Mouse (Mus musculus) limb, embryonic 15.5 days (tissue): Measurements from ENCODE around the gene Pigt. TPM values are rescaled to one million over a fixed set of nuclear protein-coding genes. Genes with fewer than 3 reads are reported as not detected.
A peak's percentile ranks its signal among the peaks of the same experiment; 100 is the strongest.

ENCODE experiments used
- ATAC-seq: fragments of 200-750 bp; cut with Nextera tagmentation; 2 replicates; pipeline ENCODE4 v1.8.0; 2017; ENCODE audit warnings: low read depth, moderate TSS enrichment; ENCODE audit not compliant: insufficient number of reproducible peaks, low FRiP score, low TSS enrichment
- H3K27ac ChIP-seq: fragments of 300-500 bp; sonication (generic); 2 replicates; pipeline ENCODE4 v1.5.1; 2015; ENCODE audit warnings: moderate library complexity, mild to moderate bottlenecking, inconsistent platforms
- H3K27me3 ChIP-seq: fragments of 300-500 bp; sonication (generic); 2 replicates; pipeline ENCODE4 v1.6.1; 2015; ENCODE audit warnings: inconsistent platforms
- H3K36me3 ChIP-seq: fragments of 300-500 bp; sonication (generic); 2 replicates; pipeline ENCODE4 v1.6.1; 2015; ENCODE audit warnings: inconsistent platforms
- H3K4me1 ChIP-seq: fragments of 300-500 bp; sonication (generic); 2 replicates; pipeline ENCODE4 v1.6.1; 2015; ENCODE audit warnings: inconsistent platforms
- H3K4me2 ChIP-seq: fragments of 300-500 bp; sonication (generic); 2 replicates; pipeline ENCODE4 v1.6.1; 2015; ENCODE audit warnings: mild to moderate bottlenecking, inconsistent platforms
- H3K4me3 ChIP-seq: fragments of 300-500 bp; sonication (generic); 2 replicates; pipeline ENCODE4 v1.5.1; 2015; ENCODE audit warnings: mild to moderate bottlenecking, inconsistent platforms
- H3K9ac ChIP-seq: fragments of 300-500 bp; sonication (generic); 2 replicates; pipeline ENCODE4 v1.6.1; 2015; ENCODE audit warnings: inconsistent platforms
- H3K9me3 ChIP-seq: fragments of 300-500 bp; sonication (generic); 2 replicates; pipeline ENCODE4 v1.6.1; 2016; ENCODE audit warnings: inconsistent platforms
- WGBS: fragments of 180-500 bp; shearing (Covaris S2); methylation state at CpG from one replicate; pipeline ENCODE4 v1.1.7; 2015; 5-methylcytosine and 5-hydroxymethylcytosine counted together
- polyA plus RNA-seq: library from polyadenylated mRNA; unstranded; fragments of >200 nt; fragmentation: Nextera tagmentation; extraction: Ambion mirVana; gene quantifications from 2 replicates; pipeline ENCODE4 v1.2.1, GENCODE M21; 2015

Pigt gene
- 65.0 and 67.5 TPM in 2 replicates for polyA plus RNA-seq

GRCm38 (mm10) chr2:164496847-164497690, at the start of gene Pigt:
Pigt (plus strand) TSS chr2:164497520.
- H3K4me1 ChIP-seq = peaks cover 8% of the 10 kb centered on the region
- no peaks in the 10 kb centered on the region for H3K27me3 ChIP-seq
- 5% methylated on average over 43 of the region's 43 CpGs for WGBS
- H3K9me3 ChIP-seq = no peaks in the 10 kb centered on the region
- H3K27ac ChIP-seq = peak within 1 kb of the TSS; percentile 47; the same call in 1 of the 2 replicates
- H3K9ac ChIP-seq = peak within 1 kb of the TSS; percentile 55
- peak within 1 kb of the TSS; percentile 92 for H3K4me2 ChIP-seq
- H3K4me3 ChIP-seq = peak within 1 kb of the TSS; percentile 84
- H3K36me3 ChIP-seq = peaks cover 27% of the 10 kb centered on the region
- ATAC-seq = peak; percentile 87

GRCm38 (mm10) chr2:164448140-164448539, 49.2 kb upstream of the Pigt start:
- Histone ChIP-seq H3K4me3 (no peak overlapping the region), H3K9me3 (no peaks in the 10 kb centered on the region), H3K9ac (no peak overlapping the region), H3K27me3 (no peaks in the 10 kb centered on the region), H3K27ac (no peak overlapping the region), H3K4me1 (peaks cover 24% of the 10 kb centered on the region), H3K4me2 (no peak overlapping the region), H3K36me3 (no peaks in the 10 kb centered on the region)
- no peak for ATAC-seq
- 76% methylated on average over 1 of the region's 1 CpGs for WGBS

- no peaks in the 10 kb centered on the region for H3K27me3 ChIP-seq
- no peak overlapping the region for H3K4me3 ChIP-seq
- no peaks in the 10 kb centered on the region for H3K36me3 ChIP-seq
- ATAC-seq = no peak
- H3K9me3 ChIP-seq = no peaks in the 10 kb centered on the region
- H3K4me1 ChIP-seq = peaks cover 18% of the 10 kb centered on the region
- no peak overlapping the region for H3K9ac ChIP-seq
- WGBS = 48% methylated on average over 5 of the region's 5 CpGs
- H3K4me2 ChIP-seq = no peak overlapping the region
- H3K27ac ChIP-seq = 0 out of 2 replicates have a peak overlapping the region, but pooled peaks have one; percentile 12
Observed at GRCm38 (mm10) chr2:164448921-164449320, 48.4 kb upstream of the Pigt start.

- no peak for ATAC-seq
Observed at GRCm38 (mm10) chr2:164449341-164450042, 47.8 kb upstream of the Pigt start.

GRCm38 (mm10) chr2:164452000-164452676, 45.2 kb upstream of the Pigt start:
- H3K9me3 ChIP-seq = no peaks in the 10 kb centered on the region
- no peak overlapping the region for H3K4me2 ChIP-seq
- 0 out of 2 replicates have a peak, but pooled peaks have one; percentile 32 for ATAC-seq
- peak overlapping the region; percentile 47 for H3K27ac ChIP-seq
- WGBS = 20% methylated on average over 13 of the region's 13 CpGs
- no peaks in the 10 kb centered on the region for H3K27me3 ChIP-seq
- no peak overlapping the region for H3K9ac ChIP-seq
- H3K4me1 ChIP-seq = peaks cover 40% of the 10 kb centered on the region
- no peaks in the 10 kb centered on the region for H3K36me3 ChIP-seq
- H3K4me3 ChIP-seq = no peak overlapping the region

More at GRCm38 (mm10) chr2:164449341-164450042, 47.8 kb upstream of the Pigt start:
- H3K4me3 ChIP-seq = no peak overlapping the region
- H3K27ac ChIP-seq = 0 out of 2 replicates have a peak overlapping the region, but pooled peaks have one; percentile 12
- 75% methylated on average over 14 of the region's 14 CpGs for WGBS
- H3K9me3 ChIP-seq = no peaks in the 10 kb centered on the region
- no peaks in the 10 kb centered on the region for H3K27me3 ChIP-seq
- peaks cover 17% of the 10 kb centered on the region for H3K4me1 ChIP-seq
- H3K36me3 ChIP-seq = no peaks in the 10 kb centered on the region
- H3K9ac ChIP-seq = no peak overlapping the region
- H3K4me2 ChIP-seq = no peak overlapping the region

GRCm38 (mm10) chr2:164453047-164453757, 44.1 kb upstream of the Pigt start:
- 77% methylated on average over 14 of the region's 14 CpGs for WGBS

GRCm38 (mm10) chr2:164453887-164454500, 43.3 kb upstream of the Pigt start:
- WGBS = 69% methylated on average over 7 of the region's 7 CpGs
- Histone ChIP-seq H3K4me3 (no peak overlapping the region), H3K9ac (no peak overlapping the region), H3K27ac (no peak overlapping the region), H3K4me1 (peaks cover 40% of the 10 kb centered on the region), H3K4me2 (no peak overlapping the region), H3K36me3 (no peaks in the 10 kb centered on the region), H3K9me3 (no peaks in the 10 kb centered on the region), H3K27me3 (no peaks in the 10 kb centered on the region)
- no peak for ATAC-seq

More at GRCm38 (mm10) chr2:164453047-164453757, 44.1 kb upstream of the Pigt start:
- Histone ChIP-seq H3K9ac (no peak overlapping the region), H3K4me3 (no peak overlapping the region), H3K9me3 (no peaks in the 10 kb centered on the region), H3K4me1 (peaks cover 40% of the 10 kb centered on the region), H3K27me3 (no peaks in the 10 kb centered on the region), H3K36me3 (no peaks in the 10 kb centered on the region), H3K4me2 (no peak overlapping the region), H3K27ac (no peak overlapping the region)
- ATAC-seq = no peak

GRCm38 (mm10) chr2:164454846-164455245, 42.5 kb upstream of the Pigt start:
- WGBS = 47% methylated on average over 10 of the region's 10 CpGs
- 0 out of 2 replicates have a peak overlapping the region, but pooled peaks have one; percentile 18 for H3K27ac ChIP-seq
- peaks cover 40% of the 10 kb centered on the region for H3K4me1 ChIP-seq

GRCm38 (mm10) chr2:164455421-164456190, 41.7 kb upstream of the Pigt start:
- Histone ChIP-seq H3K36me3 (no peaks in the 10 kb centered on the region), H3K27ac (0 out of 2 replicates have a peak overlapping the region, but pooled peaks have one; percentile 18), H3K4me2 (no peak overlapping the region), H3K4me3 (no peak overlapping the region), H3K4me1 (peaks cover 40% of the 10 kb centered on the region), H3K9me3 (no peaks in the 10 kb centered on the region), H3K9ac (no peak overlapping the region), H3K27me3 (no peaks in the 10 kb centered on the region)
- WGBS = 56% methylated on average over 6 of the region's 6 CpGs
- no peak for ATAC-seq

More at GRCm38 (mm10) chr2:164454846-164455245, 42.5 kb upstream of the Pigt start:
- Histone ChIP-seq H3K9me3 (no peaks in the 10 kb centered on the region), H3K9ac (no peak overlapping the region), H3K27me3 (no peaks in the 10 kb centered on the region), H3K4me3 (no peak overlapping the region), H3K4me2 (no peak overlapping the region), H3K36me3 (no peaks in the 10 kb centered on the region)
- no peak for ATAC-seq

GRCm38 (mm10) chr2:164456413-164456812, 40.9 kb upstream of the Pigt start:
- Histone ChIP-seq H3K27ac (no peak overlapping the region), H3K4me3 (no peak overlapping the region), H3K36me3 (no peaks in the 10 kb centered on the region), H3K4me2 (no peak overlapping the region), H3K27me3 (no peaks in the 10 kb centered on the region), H3K9ac (no peak overlapping the region), H3K9me3 (no peaks in the 10 kb centered on the region), H3K4me1 (peaks cover 40% of the 10 kb centered on the region)
- WGBS = 75% methylated on average over 1 of the region's 1 CpGs
- no peak for ATAC-seq
